Mouse (Mus musculus) frontal cortex, adult 2 months (tissue): ENCODE measurements around the gene Gm10096. TPM values are rescaled to one million over a fixed set of nuclear protein-coding genes. Genes with fewer than 3 reads are reported as not detected.
"Not testable (repeated sequence)": the region's sequence is repeated elsewhere in the genome, so short reads cannot be mapped to it uniquely, and the experiment has no call there.

ENCODE experiments used
- DNase-seq, 2 experiments: peaks; one replicate each; pipeline ENCODE4 v3.0.0; 2022; ENCODE audit warnings: low spot score in 1 of 2; ENCODE audit errors: extremely low spot score in 1 of 2
- polyA plus RNA-seq: library from polyadenylated mRNA; depleted of rRNA; stranded (reverse); fragments of >200 nt; gene quantifications from 2 replicates; pipeline ENCODE4 v1.2.3, GENCODE M21; 2012; rRNA removed

Gm10096 gene
- not detected in 2 replicates for polyA plus RNA-seq

DNA sequence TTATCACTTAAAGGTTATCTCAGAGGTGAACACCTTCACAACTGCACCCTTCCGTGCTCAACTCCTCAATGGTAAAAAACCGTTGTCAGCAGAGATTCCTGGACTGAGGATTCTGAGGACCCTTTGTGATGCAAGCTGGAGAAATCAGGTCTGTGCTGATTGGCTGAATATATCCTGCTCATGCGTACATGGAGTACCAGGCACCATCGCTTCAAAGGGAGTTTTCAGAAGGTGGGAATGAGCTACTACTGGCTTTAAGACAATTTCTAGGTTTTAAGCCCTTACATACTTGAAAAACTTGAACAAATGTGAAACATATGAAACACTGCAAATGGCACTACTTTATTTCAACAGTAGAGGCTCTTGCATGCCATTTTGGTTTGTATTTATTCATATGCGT is at the start of gene Gm10096:
Gene Gm10096, minus strand, starts transcription at position 101 of the 400 bp plus-strand sequence.
- DNase-seq = not testable (repeated sequence)
